Mouse (Mus musculus) kidney, embryonic 16.5 days (tissue): ENCODE data around the gene BC017158. TPM values are rescaled to one million over a fixed set of nuclear protein-coding genes. Genes with fewer than 3 reads are reported as not detected.
A peak's percentile ranks its signal among the peaks of the same experiment; 100 is the strongest.
"Not testable (repeated sequence)": the region's sequence is repeated elsewhere in the genome, so short reads cannot be mapped to it uniquely, and the experiment has no call there.

Source experiments
- ATAC-seq: fragments of 200-750 bp; cut with Nextera tagmentation; 2 replicates; pipeline ENCODE4 v1.8.0; 2017; ENCODE audit warnings: moderate TSS enrichment; ENCODE audit not compliant: low FRiP score, low TSS enrichment
- H3K27ac ChIP-seq: fragments of 300-500 bp; sonication (generic); 2 replicates; pipeline ENCODE4 v1.5.1; 2014; ENCODE audit warnings: low read length
- H3K27me3 ChIP-seq: fragments of 300-500 bp; sonication (generic); 2 replicates; pipeline ENCODE4 v1.6.1; 2014; ENCODE audit warnings: low read length, control low read depth, mixed read lengths; ENCODE audit not compliant: insufficient read depth
- H3K36me3 ChIP-seq: fragments of 300-500 bp; sonication (generic); 2 replicates; pipeline ENCODE4 v1.6.1; 2014; ENCODE audit warnings: low read length, control low read depth, mixed read lengths; ENCODE audit not compliant: insufficient read depth
- H3K4me1 ChIP-seq: fragments of 300-500 bp; sonication (generic); 2 replicates; pipeline ENCODE4 v1.6.1; 2014; ENCODE audit warnings: low read length, control low read depth, mixed read lengths; ENCODE audit not compliant: insufficient read depth
- H3K4me2 ChIP-seq: fragments of 300-500 bp; sonication (generic); replicated peaks from 2 replicates; pipeline ENCODE4 v1.6.1; 2014; ENCODE audit warnings: low read depth, low read length
- H3K4me3 ChIP-seq: fragments of 300-500 bp; sonication (generic); 2 replicates; pipeline ENCODE4 v1.5.1; 2014; ENCODE audit warnings: mild to moderate bottlenecking, low read length
- H3K9ac ChIP-seq: fragments of 300-500 bp; sonication (generic); replicated peaks from 2 replicates; pipeline ENCODE4 v1.6.1; 2014; ENCODE audit warnings: low read length
- H3K9me3 ChIP-seq: fragments of 300-500 bp; sonication (generic); 2 replicates; pipeline ENCODE4 v1.6.1; 2016; ENCODE audit warnings: low read length, control low read depth
- WGBS: fragments of 180-500 bp; shearing (Covaris S2); extraction: QIAGEN DNeasy Blood & Tissue Kit; methylation state at CpG from one replicate; pipeline ENCODE4 v1.1.7; 2014; 5-methylcytosine and 5-hydroxymethylcytosine counted together
- polyA plus RNA-seq: library from polyadenylated mRNA; unstranded; fragments of >200 nt; fragmentation: Nextera tagmentation; extraction: Ambion mirVana; gene quantifications from 2 replicates; pipeline ENCODE4 v1.2.1, GENCODE M21; 2015

BC017158 gene
- polyA plus RNA-seq: 34.2 and 39.0 TPM in 2 replicates

GRCm38 (mm10) chr7:128297617-128298480 lies at the start of gene BC017158:
Gene BC017158, minus strand, starts transcription at chr7:128298170.
- peak; percentile 85 for ATAC-seq
- peak within 1 kb of the TSS; percentile 79 for H3K4me2 ChIP-seq
- H3K27me3 ChIP-seq: no peaks in the 10 kb centered on the region
- peak within 1 kb of the TSS; percentile 97 for H3K9ac ChIP-seq
- peaks cover 17% of the 10 kb centered on the region for H3K4me1 ChIP-seq
- H3K9me3 ChIP-seq: no peaks in the 10 kb centered on the region
- under 1% methylated on average over 47 of the region's 47 CpGs for WGBS
- H3K36me3 ChIP-seq: peaks cover 3% of the 10 kb centered on the region; the same call in 1 of the 2 replicates
- peak within 1 kb of the TSS; percentile 91 for H3K4me3 ChIP-seq
- H3K27ac ChIP-seq: peak within 1 kb of the TSS; percentile 88

- ATAC-seq: no peak
- H3K4me3 ChIP-seq: no peak overlapping the region
- peaks cover 9% of the 10 kb centered on the region; the same call in 1 of the 2 replicates for H3K4me1 ChIP-seq
- H3K9ac ChIP-seq: no peak overlapping the region
- no peaks in the 10 kb centered on the region for H3K27me3 ChIP-seq
- H3K27ac ChIP-seq: no peak overlapping the region
- H3K4me2 ChIP-seq: no peak overlapping the region
- no peaks in the 10 kb centered on the region for H3K36me3 ChIP-seq
- H3K9me3 ChIP-seq: no peaks in the 10 kb centered on the region
- WGBS: 78% methylated on average over 8 of the region's 8 CpGs
Measured at GRCm38 (mm10) chr7:128346991-128347390, 49.0 kb upstream of the BC017158 start.

- no peaks in the 10 kb centered on the region for H3K36me3 ChIP-seq
- no peak overlapping the region for H3K9ac ChIP-seq
- peaks cover 9% of the 10 kb centered on the region; the same call in 1 of the 2 replicates for H3K4me1 ChIP-seq
- WGBS: 54% methylated on average over 2 of the region's 2 CpGs
- H3K4me2 ChIP-seq: no peak overlapping the region
- H3K27ac ChIP-seq: no peak overlapping the region
- ATAC-seq: no peak
- no peaks in the 10 kb centered on the region for H3K9me3 ChIP-seq
- no peak overlapping the region for H3K4me3 ChIP-seq
- no peaks in the 10 kb centered on the region for H3K27me3 ChIP-seq
Measured at GRCm38 (mm10) chr7:128346522-128346921, 48.6 kb upstream of the BC017158 start.

GRCm38 (mm10) chr7:128345691-128346090 lies 47.7 kb upstream of the BC017158 start:
- no peak for ATAC-seq
- WGBS: 91% methylated on average over 6 of the region's 6 CpGs

GRCm38 (mm10) chr7:128344928-128345653 lies 47.1 kb upstream of the BC017158 start:
- no peak overlapping the region for H3K4me2 ChIP-seq
- H3K4me3 ChIP-seq: no peak overlapping the region
- ATAC-seq: peak; percentile 62
- H3K9me3 ChIP-seq: no peaks in the 10 kb centered on the region
- WGBS: 60% methylated on average over 6 of the region's 6 CpGs
- no peaks in the 10 kb centered on the region for H3K36me3 ChIP-seq
- no peaks in the 10 kb centered on the region for H3K27me3 ChIP-seq
- H3K4me1 ChIP-seq: peaks cover 7% of the 10 kb centered on the region; the same call in 1 of the 2 replicates
- H3K9ac ChIP-seq: no peak overlapping the region
- H3K27ac ChIP-seq: no peak overlapping the region

More at GRCm38 (mm10) chr7:128345691-128346090, 47.7 kb upstream of the BC017158 start:
- peaks cover 9% of the 10 kb centered on the region; the same call in 1 of the 2 replicates for H3K4me1 ChIP-seq
- no peak overlapping the region for H3K4me3 ChIP-seq
- H3K36me3 ChIP-seq: no peaks in the 10 kb centered on the region
- no peaks in the 10 kb centered on the region for H3K9me3 ChIP-seq
- H3K27ac ChIP-seq: no peak overlapping the region
- no peaks in the 10 kb centered on the region for H3K27me3 ChIP-seq
- H3K4me2 ChIP-seq: no peak overlapping the region
- H3K9ac ChIP-seq: no peak overlapping the region

- no peaks in the 10 kb centered on the region for H3K36me3 ChIP-seq
- no peak for ATAC-seq
- no peaks in the 10 kb centered on the region for H3K9me3 ChIP-seq
- no peak overlapping the region for H3K9ac ChIP-seq
- WGBS: 89% methylated on average over 7 of the region's 7 CpGs
- no peak overlapping the region for H3K4me3 ChIP-seq
- H3K27me3 ChIP-seq: no peaks in the 10 kb centered on the region
- H3K27ac ChIP-seq: no peak overlapping the region
- H3K4me2 ChIP-seq: no peak overlapping the region
- H3K4me1 ChIP-seq: peaks cover 4% of the 10 kb centered on the region; the same call in 1 of the 2 replicates
Measured at GRCm38 (mm10) chr7:128344488-128344887, 46.5 kb upstream of the BC017158 start.

GRCm38 (mm10) chr7:128342691-128343090 lies 44.7 kb upstream of the BC017158 start:
- not testable (repeated sequence) for H3K27ac ChIP-seq, H3K27me3 ChIP-seq, H3K36me3 ChIP-seq, H3K9ac ChIP-seq, ATAC-seq, H3K4me3 ChIP-seq, H3K9me3 ChIP-seq, H3K4me1 ChIP-seq, H3K4me2 ChIP-seq
- WGBS: 81% methylated on average over 7 of the region's 10 CpGs

- not testable (repeated sequence) for H3K4me1 ChIP-seq, H3K27me3 ChIP-seq, ATAC-seq, H3K27ac ChIP-seq, H3K36me3 ChIP-seq, H3K9ac ChIP-seq, H3K4me3 ChIP-seq, H3K4me2 ChIP-seq, H3K9me3 ChIP-seq
- WGBS: 58% methylated on average over 6 of the region's 9 CpGs
Measured at GRCm38 (mm10) chr7:128340321-128340720, 42.4 kb upstream of the BC017158 start.

GRCm38 (mm10) chr7:128332896-128333295 lies 34.9 kb upstream of the BC017158 start:
- peak; percentile 89 for ATAC-seq
- WGBS: 70% methylated on average over 1 of the region's 1 CpGs

More at GRCm38 (mm10) chr7:128332896-128333295, 34.9 kb upstream of the BC017158 start:
- Histone ChIP-seq H3K4me1 (peaks cover 12% of the 10 kb centered on the region), H3K9ac (no peak overlapping the region; the same call in 1 of the 2 replicates), H3K4me3 (no peak overlapping the region), H3K4me2 (no peak overlapping the region), H3K36me3 (no peaks in the 10 kb centered on the region), H3K9me3 (no peaks in the 10 kb centered on the region), H3K27me3 (no peaks in the 10 kb centered on the region), H3K27ac (peak overlapping the region; percentile 79)
